Mouse (Mus musculus): ENCODE data around the gene Dnah17.

DNA sequence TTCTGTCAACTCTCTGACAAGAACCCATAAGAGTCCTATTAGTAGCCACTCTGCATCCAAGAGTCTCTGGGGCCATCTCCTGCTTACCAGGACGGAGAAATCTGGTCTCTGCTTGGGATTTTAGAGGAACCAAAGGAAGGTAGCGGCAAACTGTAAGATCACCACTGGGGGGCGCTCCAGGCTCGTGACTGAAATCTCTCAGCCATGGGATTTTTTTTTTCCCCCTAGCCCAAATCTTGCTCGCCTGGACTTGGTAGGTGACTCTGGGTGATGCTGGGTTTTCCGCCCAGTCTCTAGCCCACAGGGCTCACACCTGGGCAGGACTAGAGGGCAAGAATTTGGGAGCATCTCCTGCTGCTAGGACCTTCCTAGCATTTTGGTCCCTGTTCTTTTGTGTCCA, 46.6 kb downstream of the Dnah17 start:
- TF ChIP-seq CTCF (IDR thresholded peaks at IDR 0.05; ENCODE audit: low read depth, low read length) (peak; percentile 66), POLR2A (IDR thresholded peaks at IDR 0.05; ENCODE audit: extremely low read depth, insufficient read depth, low read length) (no peak)
